Mouse (Mus musculus): ENCODE measurements around the gene Aox2. TPM values are rescaled to one million over a fixed set of nuclear protein-coding genes. Genes with fewer than 3 reads are reported as not detected.

Aox2 gene
- total RNA-seq, 4 experiments from 2014 or later: 0.06 to 0.15 (median 0.07) TPM; not detected in 1

GRCm38 (mm10) chr1:58407321-58407720 is 129.2 kb downstream of the Aox2 start:
- no peak for DNase-seq

GRCm38 (mm10) chr1:58408141-58408540 is 130.0 kb downstream of the Aox2 start:
- no peak for DNase-seq

GRCm38 (mm10) chr1:58409553-58410197 is 131.5 kb downstream of the Aox2 start:
- DNase-seq: no peak

GRCm38 (mm10) chr1:58410198-58410588 is 132.1 kb downstream of the Aox2 start:
- no peak for DNase-seq

- DNase-seq: no peak
These were observed 132.7 kb downstream of the Aox2 start for GRCm38 (mm10) chr1:58410776-58411175.

- DNase-seq: no peak
These were observed 137.3 kb downstream of the Aox2 start for GRCm38 (mm10) chr1:58415442-58415841.

GRCm38 (mm10) chr1:58416048-58416447 is 137.9 kb downstream of the Aox2 start:
- DNase-seq: no peak

GRCm38 (mm10) chr1:58420032-58420431 is 141.9 kb downstream of the Aox2 start:
- DNase-seq: no peak

- no peak for DNase-seq
These were observed 142.8 kb downstream of the Aox2 start for GRCm38 (mm10) chr1:58420961-58421360.

GRCm38 (mm10) chr1:58422879-58423278 is 144.8 kb downstream of the Aox2 start:
- no peak for DNase-seq

- DNase-seq: peak; percentile 96
These were observed 145.5 kb downstream of the Aox2 start, which contains the start of gene Clk1 for GRCm38 (mm10) chr1:58423371-58424248. Gene Clk1, minus strand, starts transcription at chr1:58424066.

- no peak for DNase-seq
These were observed 146.4 kb downstream of the Aox2 start for GRCm38 (mm10) chr1:58424551-58424950.

Other genes with a start within 250 kb of the Aox2 start
- 10 to 100 TPM; 30.9 to 62.1 (median 45.8) TPM for gene Aox1, start 248.4 kb upstream of the Aox2 start, total RNA-seq (2022)
- 10 to 100 TPM in 1 of 4 experiments, 1 to 10 TPM in 3; 7.6 to 11.3 (median 8.5) TPM for gene Aox3, start 165.2 kb upstream of the Aox2 start, total RNA-seq (2022)
- gene Aox4, start 67.9 kb upstream of the Aox2 start, total RNA-seq (2022): not detected
- 100 to 1,000 TPM; 104 to 116 (median 109) TPM for gene Bzw1, start 114.6 kb downstream of the Aox2 start, total RNA-seq (2022)
- gene Clk1, start 145.7 kb downstream of the Aox2 start, total RNA-seq (2022): 100 to 1,000 TPM in 3 of 4 experiments, 10 to 100 TPM in 1; 95.7 to 222 (median 184) TPM
- 10 to 100 TPM; 20.9 to 27.8 (median 26.4) TPM for gene Nif3l1, start 166.8 kb downstream of the Aox2 start, total RNA-seq (2022)
- gene Ppil3, start 167.2 kb downstream of the Aox2 start, total RNA-seq (2022): 10 to 100 TPM; 37.9 to 44.4 (median 41.1) TPM
- gene Orc2, start 226.8 kb downstream of the Aox2 start, total RNA-seq (2022): 10 to 100 TPM; 20.9 to 29.4 (median 24.9) TPM